Mouse (Mus musculus) c-Kit-negative CD71-positive TER-119-positive erythroid progenitor cells, embryonic 14.5 days (primary cell): Measurements from ENCODE around the gene Btg3.
"Not testable (repeated sequence)": the region's sequence is repeated elsewhere in the genome, so short reads cannot be mapped to it uniquely, and the experiment has no call there.

ENCODE experiments used
- DNase-seq: peaks from one replicate; pipeline ENCODE4 v3.0.0-alpha.2; 2013; ENCODE audit warnings: low read depth, low spot score

Gene Btg3

DNA sequence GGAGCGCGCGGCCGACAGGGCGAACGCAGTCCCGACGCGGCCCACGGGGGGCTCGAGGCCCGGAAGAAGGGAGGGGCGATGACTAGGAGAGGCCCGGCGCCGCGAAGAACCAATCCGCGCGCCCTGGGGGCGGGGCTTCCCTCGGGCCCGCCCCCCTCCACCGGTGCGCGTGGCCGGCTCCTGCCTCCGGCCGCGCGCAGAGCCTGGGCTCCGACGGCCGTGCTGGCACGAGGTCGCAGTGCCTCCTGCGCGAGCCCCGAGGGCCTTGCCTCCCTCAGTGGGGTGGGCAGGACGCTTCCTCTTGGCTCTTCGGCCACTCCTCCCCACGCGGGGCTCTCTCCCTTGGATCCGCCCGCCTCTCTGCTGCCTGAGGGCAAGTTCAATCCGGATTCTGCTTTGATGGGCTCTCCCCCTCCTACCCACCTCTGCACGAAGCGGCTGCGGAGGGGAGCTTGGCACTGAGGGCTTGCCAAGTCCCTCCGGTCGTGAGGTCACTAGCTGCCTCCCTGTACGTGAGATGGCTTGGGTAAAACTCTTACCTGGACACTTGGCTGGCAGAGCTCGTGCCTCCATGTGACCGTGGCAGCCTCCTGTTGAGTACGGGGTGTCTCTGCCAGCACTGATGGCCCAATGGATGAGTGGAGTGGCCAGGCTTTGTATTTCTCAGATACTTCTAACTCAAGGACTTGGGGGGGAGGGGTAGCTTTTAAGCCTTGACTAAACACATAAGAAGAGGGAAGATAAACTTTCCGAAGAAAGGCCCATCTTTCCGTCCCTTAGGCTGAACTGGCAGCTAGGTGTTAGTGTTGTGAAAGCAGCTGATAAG lies at the start of gene Btg3:
Gene Btg3 (minus strand): TSS at position 448 of the 826 bp plus-strand sequence.
- peak; percentile 80 for DNase-seq

DNA sequence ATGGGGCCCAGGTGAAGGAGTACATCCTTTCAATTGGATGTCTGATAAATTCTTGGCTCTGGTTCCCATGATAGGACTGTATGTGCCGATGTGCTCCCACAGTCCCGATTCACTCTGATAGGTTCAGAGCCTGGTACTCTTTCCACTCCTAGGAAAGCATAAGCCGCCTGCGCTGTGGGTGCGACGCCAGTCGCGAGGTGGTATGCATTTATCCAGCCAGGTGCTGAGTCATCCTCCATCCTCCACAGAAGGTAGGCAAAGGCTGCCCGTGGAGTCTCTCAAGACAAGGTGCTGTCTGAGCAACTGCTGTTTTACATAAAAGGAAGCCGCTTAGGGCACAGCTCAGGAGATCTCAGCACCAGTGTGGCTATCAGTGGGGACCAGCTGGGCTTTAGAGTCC lies 40.7 kb upstream of the Btg3 start:
- DNase-seq, result no peak

DNA sequence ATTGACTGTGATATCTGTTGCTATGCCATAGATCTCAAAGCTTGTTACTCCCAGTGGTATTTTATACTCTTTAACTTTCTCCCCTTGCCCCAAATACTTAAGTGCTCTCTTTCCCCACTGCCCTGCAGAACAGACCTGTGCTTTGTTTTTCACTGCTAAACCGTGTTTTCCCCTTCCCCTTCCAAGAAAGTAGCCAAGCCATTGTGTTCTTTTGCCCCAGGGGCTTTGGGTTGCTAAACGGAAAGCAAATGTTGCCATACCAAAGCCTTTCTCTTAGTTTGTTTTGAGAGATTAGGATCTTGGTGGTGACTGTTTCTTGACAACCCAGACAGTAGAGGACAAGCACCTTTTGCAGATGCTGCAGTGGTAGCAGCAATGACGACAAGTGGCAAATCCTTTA lies 39.5 kb upstream of the Btg3 start:
- no peak for DNase-seq

DNA sequence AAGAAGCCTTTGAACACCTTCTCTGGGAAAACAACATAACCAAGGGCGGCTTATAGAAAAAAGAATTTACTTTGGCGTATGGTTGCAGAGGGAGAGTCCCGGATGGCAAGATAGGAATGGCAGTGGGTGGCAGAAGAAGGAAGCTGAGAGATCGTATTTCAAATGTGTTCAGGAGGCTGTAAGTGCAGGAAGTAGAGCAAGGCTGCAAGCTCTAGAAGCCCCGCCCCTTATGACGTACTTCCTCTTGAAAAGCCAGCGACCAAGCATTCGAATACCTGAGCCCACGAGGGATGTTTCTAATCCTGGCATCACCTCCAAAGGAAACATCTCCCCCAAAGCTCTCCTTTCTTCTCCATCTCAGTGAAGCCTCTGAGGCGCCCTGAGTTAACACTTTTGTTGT lies 33.0 kb upstream of the Btg3 start:
- no peak for DNase-seq

DNA sequence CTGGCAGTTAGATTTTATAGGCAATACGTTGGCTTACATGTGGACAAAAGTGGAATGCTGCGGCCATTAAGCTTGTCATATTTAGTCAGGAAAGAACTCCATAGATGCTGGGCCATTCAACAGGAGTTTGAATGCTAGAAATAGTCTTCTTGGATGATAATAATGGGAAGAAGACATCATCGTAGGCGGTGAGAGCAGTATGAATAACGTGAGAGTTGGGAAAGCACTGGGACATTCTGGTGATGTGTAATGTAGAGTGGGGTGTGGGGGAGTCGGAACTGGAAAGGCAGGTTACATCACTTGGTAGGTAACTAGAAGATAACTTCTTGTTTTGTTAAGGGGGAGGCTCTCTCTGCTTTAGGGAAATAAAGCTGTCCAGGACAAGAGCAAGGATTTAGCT lies 30.9 kb upstream of the Btg3 start:
- no peak for DNase-seq

DNA sequence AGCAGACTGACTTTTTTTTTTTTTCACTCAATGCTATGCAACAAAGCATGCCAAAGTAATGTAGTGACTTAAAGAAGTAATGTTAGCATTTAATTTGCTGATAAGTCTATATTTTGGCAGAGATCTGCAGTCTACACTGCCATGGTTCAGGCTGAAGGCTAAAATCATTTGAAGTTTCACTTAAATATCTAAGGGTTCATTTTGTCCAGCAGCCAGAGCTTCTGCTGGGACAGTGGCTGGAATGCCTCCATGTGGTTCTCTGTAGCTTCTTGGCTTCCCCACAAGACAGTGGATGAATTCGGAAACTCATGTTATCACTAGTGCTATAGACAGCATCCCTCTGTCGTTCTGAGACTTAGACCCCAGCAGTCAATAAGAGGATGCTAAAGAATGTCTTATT lies 29.7 kb upstream of the Btg3 start:
- no peak for DNase-seq

DNA sequence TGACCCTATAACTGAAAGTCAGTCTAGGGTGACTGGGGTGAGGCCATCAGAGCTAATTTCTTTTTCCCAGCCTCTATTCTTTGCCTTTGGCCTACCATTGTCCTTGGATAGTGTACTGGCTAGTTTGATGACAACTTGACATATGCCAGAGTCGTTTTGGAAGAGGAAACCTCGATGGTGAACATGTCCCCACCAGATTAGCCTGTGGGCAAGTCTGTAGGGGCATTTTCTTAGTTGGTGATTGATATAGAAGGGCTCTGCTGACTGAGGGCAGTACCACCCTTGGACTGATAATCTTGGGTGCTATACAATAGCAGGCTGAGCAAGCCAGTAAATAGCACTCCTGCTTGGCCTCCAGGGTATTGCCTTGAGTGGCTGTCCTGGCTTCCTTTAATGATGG lies 25.3 kb upstream of the Btg3 start:
- no peak for DNase-seq

DNA sequence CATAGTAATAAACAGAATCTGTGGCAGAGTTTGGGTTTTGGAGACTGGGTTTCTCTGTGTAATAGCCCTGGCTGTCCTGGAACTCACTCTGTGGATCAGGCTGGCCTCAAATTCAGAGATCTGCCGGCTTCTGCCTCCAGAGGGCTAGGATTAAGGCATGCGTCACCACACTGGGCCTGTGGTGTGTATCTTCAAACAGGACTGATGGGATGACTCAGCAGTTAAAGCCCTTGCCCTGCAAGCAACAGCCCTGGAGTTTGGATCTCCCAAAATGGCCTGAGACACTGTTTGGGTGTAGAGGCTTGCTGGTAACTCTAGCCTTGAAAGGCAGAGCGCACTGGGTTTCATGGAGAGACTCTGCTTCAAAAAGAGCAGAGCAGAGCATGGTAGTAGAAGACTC lies 22.4 kb upstream of the Btg3 start:
- no peak for DNase-seq

DNA sequence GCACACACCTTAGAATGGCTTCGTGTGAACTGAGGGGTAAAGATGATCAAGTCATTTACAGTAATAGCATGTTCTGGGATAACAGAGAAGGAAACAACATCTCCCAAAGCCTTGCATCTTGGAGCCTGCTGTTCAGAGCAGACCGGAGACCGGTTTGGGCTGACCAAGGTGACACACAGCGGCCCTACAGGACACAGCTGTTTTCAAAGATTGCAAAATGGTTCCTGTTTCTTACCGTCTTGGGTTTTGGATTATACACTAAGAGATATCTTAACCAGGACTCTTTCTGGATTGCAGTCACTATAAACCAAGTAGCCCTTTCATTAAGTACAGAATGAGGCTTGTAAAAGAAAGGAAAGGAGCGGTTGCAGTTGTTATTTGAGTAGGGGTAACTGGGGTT lies 21.7 kb upstream of the Btg3 start:
- no peak for DNase-seq

DNA sequence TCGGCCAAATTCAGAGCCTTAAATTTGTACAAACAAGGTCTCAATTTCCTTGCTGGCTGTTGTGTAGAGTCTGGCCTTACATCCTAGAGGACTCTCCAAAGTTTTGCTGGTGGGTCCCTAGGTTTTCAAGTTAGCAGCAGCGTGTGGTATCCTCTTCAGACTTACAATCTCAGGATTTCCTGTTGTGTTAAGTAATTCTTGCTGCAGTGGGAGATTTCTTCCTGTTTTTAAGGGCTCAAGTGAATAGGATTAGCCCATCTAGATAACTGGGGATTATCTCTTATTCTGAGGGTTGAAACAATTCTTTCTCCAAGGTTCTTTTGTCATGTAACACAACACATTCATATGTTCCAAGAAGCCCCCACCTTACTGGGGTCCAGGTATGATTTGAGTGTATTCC lies 14.4 kb upstream of the Btg3 start:
- DNase-seq, result no peak

DNA sequence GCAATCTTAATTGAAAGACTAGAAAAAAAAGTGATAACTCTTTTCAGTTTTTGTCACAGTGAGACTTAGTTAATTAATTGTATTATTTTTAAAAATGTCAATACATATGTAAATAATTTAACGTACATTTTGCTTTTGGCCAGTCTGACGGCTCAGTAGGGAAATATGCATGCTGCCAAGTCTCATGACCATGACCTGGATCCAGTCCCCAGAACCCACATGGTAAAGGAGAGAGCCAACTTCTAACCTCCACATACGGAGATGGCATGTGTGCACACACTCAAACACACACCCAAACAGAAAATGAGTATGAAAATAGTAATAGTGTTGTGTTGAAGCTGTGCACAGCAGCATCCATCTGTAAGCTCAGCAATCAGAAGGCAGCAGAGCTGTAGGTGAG lies 13.0 kb upstream of the Btg3 start:
- DNase-seq, result no peak

DNA sequence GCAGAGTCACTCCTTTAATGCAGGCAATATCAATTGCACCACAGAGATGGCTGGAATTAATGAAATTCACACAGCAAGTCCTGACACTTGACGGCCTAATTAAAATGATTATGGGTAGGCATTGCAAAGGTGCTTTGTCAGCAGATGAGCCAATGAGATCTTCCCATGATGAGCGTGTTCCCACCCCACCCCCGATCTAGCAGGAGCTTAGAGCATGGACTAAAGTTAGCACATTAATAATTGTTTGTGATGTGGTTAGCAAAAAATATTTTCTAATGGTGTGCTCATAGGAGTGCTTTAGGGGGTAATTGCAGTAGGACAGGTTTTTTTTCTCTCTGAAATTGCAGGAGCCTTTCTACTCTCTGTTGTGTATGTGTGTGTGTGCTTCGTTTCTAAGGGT lies 12.1 kb upstream of the Btg3 start:
- DNase-seq, result no peak

DNA sequence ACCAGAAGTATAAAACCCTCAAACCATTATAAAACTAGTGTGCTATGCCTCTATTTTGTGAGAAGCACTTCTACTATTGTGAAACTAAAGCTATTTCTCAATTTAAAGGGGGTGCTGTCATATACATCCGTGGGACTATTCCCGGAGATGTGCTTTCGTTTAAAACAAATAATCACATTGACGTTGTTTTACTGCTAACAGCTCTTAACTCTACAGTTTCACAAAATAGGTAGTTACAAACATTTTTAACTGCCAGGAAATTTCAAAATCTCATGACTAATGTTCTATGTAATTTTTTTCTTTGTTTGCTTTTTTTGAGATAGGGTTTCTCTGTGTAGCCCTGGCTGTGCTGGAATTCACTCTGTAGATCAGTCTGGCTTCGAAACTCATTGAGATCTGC lies 1.5 kb upstream of the Btg3 start:
- DNase-seq, result no peak

DNA sequence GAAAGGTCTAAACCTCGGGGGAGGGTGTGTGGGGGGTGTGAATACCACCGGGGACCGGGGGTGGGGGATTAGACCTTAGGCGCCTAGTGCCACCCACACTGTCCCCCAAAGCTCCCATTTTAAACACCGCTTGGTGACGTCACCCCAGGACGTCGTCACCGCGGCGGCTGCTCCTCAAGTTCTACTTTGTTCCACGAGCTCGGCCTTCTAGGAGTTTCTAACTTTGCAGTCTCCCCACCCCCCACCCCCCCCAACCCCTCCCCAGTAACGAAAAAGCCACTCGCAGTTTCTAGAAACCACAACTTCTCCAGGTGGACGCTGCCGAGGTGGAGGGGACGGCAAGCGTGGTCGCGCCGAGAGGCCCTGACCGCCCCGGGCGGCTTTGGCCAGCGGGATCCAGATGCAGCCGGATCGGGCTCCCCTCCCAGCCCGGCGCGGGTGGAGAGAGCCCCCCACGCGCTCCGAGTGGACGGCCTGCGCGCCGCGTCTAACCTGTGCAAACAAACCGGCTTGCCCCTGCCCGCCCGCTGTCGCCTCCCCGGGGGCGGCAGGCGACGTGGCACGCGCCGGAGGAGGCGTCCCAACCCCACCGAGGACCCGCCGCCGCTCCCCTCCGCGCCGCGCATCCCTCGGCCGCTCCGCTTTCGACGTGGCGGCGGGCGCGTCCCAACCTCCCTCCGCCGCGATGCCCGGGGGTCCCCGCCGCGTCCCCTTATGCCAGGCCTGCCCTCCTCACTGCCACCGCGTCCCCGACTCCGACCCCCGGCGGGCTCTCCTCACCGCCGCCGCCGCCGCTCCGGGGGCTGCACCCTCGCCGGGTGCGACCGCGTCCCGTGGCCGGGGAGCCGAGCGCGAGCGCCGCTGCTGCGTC lies 936 bp downstream of the Btg3 start:
- peak; percentile 40 for DNase-seq

DNA sequence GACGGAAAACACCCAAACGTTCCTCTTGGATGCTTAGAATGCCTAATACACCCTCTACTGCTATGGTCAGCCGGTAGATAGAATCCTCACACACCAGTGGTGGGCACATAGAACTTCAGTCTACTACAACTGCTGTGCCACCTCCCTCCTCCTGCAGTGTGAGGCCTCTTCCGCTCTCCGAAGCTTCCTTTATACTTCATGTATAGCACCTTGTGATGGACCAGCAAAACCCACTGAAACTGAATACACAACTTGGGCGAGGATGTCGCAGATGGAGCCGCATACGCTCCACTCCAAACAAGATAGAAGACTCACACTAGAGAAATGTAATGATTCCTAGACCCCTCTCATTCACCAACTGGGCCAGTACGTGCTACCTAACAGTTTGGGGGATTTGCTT lies 1.8 kb downstream of the Btg3 start:
- peak; percentile 8 for DNase-seq

DNA sequence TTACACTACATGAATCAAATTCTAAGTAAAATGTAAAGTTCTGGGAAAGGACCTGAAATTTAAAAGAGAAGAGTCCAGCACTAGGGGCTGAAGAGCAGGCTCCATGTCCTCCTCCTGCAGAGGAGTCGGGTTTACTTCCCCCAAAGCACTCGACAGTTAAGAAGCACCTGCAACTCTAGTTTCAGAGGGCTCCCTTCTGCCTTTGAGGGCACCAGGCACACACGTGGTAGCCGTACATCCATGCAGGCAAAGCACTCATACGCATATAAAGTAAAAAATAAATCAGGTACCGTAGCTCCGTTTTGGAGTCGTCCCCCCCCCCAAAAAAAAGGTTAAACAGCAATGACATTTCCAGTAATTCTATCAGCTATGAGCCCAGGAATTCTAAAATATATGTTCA lies 3.2 kb downstream of the Btg3 start:
- DNase-seq, result no peak

DNA sequence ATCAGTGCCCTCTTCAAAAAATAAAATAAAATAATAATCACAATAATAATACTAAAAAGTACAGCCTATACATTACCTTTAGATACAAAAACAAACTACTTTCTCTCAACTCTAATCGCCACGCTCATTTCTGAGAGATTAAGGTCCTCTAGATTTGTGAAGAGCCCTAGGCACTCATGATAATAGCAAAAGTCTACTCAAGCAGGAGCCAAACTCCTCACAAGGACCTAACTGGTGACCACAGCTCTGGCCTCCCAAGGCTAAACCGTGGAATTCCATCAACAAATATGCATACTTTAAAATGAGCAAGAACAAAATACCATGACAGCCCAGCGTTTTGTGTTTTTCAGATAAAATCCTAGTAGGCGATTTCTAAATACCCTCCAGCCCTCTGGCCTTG lies 4.2 kb downstream of the Btg3 start:
- no peak for DNase-seq

DNA sequence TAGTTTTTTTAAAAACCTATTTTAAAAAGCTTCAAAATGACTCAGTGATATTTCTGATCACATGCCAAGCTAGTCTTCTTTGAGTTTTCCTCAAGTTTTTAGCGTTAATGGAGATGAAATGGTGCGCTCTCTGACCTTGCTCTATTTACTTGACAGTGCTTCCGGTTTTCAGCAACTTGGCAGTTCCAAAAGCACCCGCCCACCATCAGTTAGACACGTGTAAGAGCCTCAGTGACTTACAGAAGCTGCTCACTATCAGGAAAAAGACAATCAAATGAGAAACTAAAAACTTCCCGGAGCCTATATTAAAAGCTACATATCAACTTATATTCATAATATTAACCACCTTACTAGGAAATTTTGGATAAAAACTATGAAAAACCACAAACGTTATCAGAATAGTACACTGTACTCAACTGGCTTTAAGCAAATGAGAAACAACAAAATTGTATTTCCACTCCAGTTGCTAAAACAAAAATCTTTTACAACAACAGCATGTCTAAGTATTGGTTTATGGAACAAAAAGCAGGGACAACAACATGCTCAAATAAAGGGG lies 5.4 kb downstream of the Btg3 start:
- DNase-seq, result no peak

DNA sequence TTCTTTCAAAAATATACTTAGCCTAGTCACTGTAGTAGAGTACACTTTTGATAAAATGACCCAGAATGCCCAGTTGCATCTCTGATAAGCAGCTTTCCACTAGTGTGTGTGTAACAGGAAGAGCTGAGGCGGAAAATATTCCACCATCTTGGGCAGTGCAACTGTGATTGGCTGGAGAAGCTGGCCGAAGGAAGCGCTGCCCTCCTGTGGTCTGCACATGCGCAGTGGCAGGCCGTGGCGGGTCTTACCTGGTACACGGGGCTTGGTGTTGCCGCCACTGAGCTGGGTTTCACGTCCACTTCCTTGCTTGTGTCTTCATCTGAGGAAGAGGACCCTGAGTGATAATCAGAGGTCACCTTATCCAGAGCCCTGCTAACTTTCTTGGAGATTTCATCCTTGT lies 12.4 kb downstream of the Btg3 start:
- DNase-seq, result not testable (repeated sequence)

DNA sequence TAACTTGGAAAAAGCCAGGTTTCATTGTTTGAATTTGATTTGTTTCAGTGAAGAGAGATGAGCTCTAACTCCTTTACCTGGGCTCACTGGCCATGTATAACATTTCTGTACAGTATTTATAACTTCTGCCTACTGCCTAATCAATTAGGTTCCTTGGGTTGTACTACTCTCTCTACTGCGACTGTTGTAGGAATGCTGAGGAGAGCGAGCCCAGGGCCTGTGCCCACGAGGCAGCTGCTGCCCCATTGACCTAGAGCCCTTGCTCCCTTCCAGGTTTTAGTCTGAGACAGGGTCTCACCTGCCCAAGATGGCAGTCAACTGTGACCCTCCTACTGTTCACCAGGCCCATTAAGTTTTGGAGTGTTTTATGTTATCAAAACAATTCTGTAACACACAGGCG lies 15.5 kb downstream of the Btg3 start:
- DNase-seq, result no peak

DNA sequence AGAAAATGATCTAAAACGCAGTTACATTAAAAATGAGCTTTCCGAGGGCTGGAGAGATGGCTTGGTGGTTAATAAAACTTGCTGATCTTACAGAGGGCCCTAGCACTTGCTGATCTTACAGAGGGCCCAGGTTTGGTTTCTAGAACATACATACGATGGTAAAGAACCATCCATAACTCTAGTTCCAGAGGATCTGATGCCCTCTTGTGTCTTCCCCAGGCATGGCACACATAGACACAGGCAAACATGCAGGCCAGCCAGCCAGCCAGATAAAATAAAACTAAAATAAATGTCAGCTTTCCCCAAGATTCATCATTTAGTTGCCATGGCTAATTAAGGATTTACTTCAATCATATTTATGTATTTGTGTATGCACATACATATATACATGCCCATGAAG lies 19.2 kb downstream of the Btg3 start:
- no peak for DNase-seq

DNA sequence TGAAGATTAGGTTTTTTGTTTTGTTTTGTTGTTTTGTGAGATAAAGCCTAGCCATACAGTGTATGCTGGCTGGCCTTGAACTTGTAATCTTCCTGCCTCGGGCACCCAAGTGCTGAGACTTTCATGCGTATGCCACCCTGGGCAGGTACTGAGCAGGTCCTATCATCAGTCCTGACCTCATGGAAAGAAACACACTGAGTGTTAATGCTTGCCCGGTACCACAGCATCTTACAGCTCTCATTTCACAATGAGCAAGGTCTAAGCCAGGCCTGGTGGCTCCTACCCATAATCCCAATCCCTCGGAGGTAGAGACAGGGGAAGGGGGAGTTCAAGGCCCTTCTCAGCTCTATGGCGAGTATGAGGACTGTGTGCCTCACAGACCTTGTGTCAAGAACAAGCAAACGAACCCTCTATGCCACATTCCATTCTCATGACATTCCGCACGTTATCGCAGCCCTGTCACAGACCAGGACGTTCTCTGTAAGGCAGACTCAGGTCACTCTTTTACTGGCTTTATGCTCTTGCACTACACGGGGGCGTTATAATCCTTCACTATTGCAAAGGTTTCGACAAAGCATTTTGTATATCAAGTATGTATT lies 29.6 kb downstream of the Btg3 start:
- no peak for DNase-seq
